Mouse (Mus musculus) spleen, postnatal 36 days (tissue): ENCODE measurements around the gene Treml1.
A peak's percentile ranks its signal among the peaks of the same experiment; 100 is the strongest.
"Not testable (repeated sequence)": the region's sequence is repeated elsewhere in the genome, so short reads cannot be mapped to it uniquely, and the experiment has no call there.

Experiments used
- DNase-seq, 2 experiments: peaks; one replicate each; pipeline ENCODE4 v3.0.0; 2022; ENCODE audit warnings: low spot score in 2 of 2, mixed read lengths in 1 of 2

Treml1 gene

GRCm38 (mm10) chr17:48359616-48360015 lies at the start of gene Treml1:
Treml1 (plus strand) TSS chr17:48359916.
- DNase-seq: no peak

- DNase-seq: no peak
Observed at GRCm38 (mm10) chr17:48312124-48312523, 47.6 kb upstream of the Treml1 start.

GRCm38 (mm10) chr17:48315905-48316579 lies 43.7 kb upstream of the Treml1 start, which contains the start of gene B430306N03Rik:
B430306N03Rik (plus strand) TSS chr17:48316141.
- peak; percentile 62 to 71 for DNase-seq

- DNase-seq: no peak
Observed at GRCm38 (mm10) chr17:48318686-48319085, 41.0 kb upstream of the Treml1 start.

- DNase-seq: no peak
Observed at GRCm38 (mm10) chr17:48321279-48321678, 38.4 kb upstream of the Treml1 start.

GRCm38 (mm10) chr17:48323236-48323635 lies 36.5 kb upstream of the Treml1 start:
- DNase-seq: no peak

- peak; percentile 27 to 51 for DNase-seq
Observed at GRCm38 (mm10) chr17:48324258-48324657, 35.5 kb upstream of the Treml1 start.

- DNase-seq: no peak
Observed at GRCm38 (mm10) chr17:48325093-48325492, 34.6 kb upstream of the Treml1 start.

GRCm38 (mm10) chr17:48325638-48326037 lies 34.1 kb upstream of the Treml1 start:
- DNase-seq: no peak

- DNase-seq: no peak
Observed at GRCm38 (mm10) chr17:48326656-48327055, 33.1 kb upstream of the Treml1 start.

- DNase-seq: no peak
Observed at GRCm38 (mm10) chr17:48332524-48332923, 27.2 kb upstream of the Treml1 start.

GRCm38 (mm10) chr17:48334186-48334585 lies 25.5 kb upstream of the Treml1 start:
- DNase-seq: no peak

GRCm38 (mm10) chr17:48336857-48337256 lies 22.9 kb upstream of the Treml1 start:
- peak; percentile 79 to 80 for DNase-seq

GRCm38 (mm10) chr17:48340267-48340666 lies 19.4 kb upstream of the Treml1 start:
- DNase-seq: no peak

- DNase-seq: no peak
Observed at GRCm38 (mm10) chr17:48341947-48342346, 17.8 kb upstream of the Treml1 start.

- no peak for DNase-seq
Observed at GRCm38 (mm10) chr17:48343065-48343464, 16.7 kb upstream of the Treml1 start.

GRCm38 (mm10) chr17:48345824-48346223 lies 13.9 kb upstream of the Treml1 start:
- DNase-seq: no peak

GRCm38 (mm10) chr17:48346231-48346630 lies 13.5 kb upstream of the Treml1 start, which contains the start of gene Trem2:
Trem2 (plus strand) TSS chr17:48346401.
- no peak for DNase-seq

GRCm38 (mm10) chr17:48346834-48347233 lies 12.9 kb upstream of the Treml1 start:
- no peak for DNase-seq

GRCm38 (mm10) chr17:48347287-48347686 lies 12.4 kb upstream of the Treml1 start:
- DNase-seq: no peak

- DNase-seq: no peak
Observed at GRCm38 (mm10) chr17:48350681-48351193, 9.0 kb upstream of the Treml1 start.

GRCm38 (mm10) chr17:48352976-48353375 lies 6.7 kb upstream of the Treml1 start:
- not testable (repeated sequence) for DNase-seq

GRCm38 (mm10) chr17:48355822-48356221 lies 3.9 kb upstream of the Treml1 start:
- DNase-seq: no peak
